Mouse (Mus musculus): ENCODE data around the gene Abca3. TPM values are rescaled to one million over a fixed set of nuclear protein-coding genes. Genes with fewer than 3 reads are reported as not detected.

Abca3 gene
- polyA plus RNA-seq, 1 experiment from 2014 or later = 4.8 TPM

DNA sequence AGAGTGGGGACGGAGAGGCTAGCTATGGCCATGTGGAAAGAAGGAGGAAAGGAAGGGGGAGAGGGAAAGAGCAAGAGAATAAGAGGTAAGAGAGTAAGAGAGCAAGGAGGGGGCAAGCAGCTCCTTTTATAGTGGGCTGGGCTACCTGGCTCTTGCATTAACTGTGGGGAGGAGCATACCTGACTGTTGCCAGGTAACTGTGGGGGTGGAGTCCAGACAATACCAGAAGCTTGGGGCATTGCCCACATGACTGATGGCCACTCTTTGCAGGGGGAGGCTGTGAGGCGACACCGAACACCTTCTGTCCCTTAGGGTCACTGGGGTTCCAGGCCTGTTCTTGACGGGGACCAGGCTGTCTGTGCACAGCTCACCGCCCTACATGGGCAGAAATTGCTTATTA, 37.0 kb downstream of the Abca3 start:
- 77% methylated on average over 5 of the region's 5 CpGs for WGBS
- no peaks in the 10 kb centered on the region for H3K4me1 ChIP-seq (replicated peaks)
- no peaks in the 10 kb centered on the region for H3K9me3 ChIP-seq
- no peak overlapping the region for H3K4me2 ChIP-seq
- H3K36me3 ChIP-seq = 0 out of 2 replicates have a peak, but pooled peaks cover 2% of the 10 kb centered on the region
- H3K4me3 ChIP-seq (replicated peaks) = no peak overlapping the region
- peaks cover 5% of the 10 kb centered on the region; the same call in 1 of the 2 replicates for H3K27me3 ChIP-seq
- no peak for ATAC-seq (ENCODE audit: insufficient number of reproducible peaks, insufficient read depth, low FRiP score, low TSS enrichment, low read depth)
- no peak overlapping the region for H3K27ac ChIP-seq
- H3K9ac ChIP-seq (replicated peaks) = no peak overlapping the region

DNA sequence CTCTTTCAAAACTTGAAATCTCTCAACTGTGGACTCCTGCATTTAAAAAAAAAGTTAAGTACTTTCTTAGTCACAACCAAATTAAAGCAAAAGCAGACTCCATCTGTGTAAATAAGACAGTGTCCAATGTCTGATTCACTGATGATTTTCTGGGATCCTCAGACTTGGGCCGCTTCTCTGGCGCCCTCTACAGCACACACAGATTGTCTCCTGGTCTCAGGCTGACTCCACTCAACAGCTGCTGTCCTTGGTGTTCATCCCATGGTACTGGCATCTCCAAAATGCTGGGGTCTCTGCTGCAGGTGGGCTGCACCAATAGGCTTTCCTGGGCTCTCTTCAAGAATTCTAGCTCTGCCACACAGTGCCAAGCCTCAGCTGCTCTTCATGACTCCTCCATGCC, 38.1 kb downstream of the Abca3 start:
- no peak overlapping the region for H3K4me2 ChIP-seq
- no peak for ATAC-seq (ENCODE audit: insufficient number of reproducible peaks, insufficient read depth, low FRiP score, low TSS enrichment, low read depth)
- H3K9me3 ChIP-seq = no peaks in the 10 kb centered on the region
- no peak overlapping the region for H3K9ac ChIP-seq (replicated peaks)
- H3K27me3 ChIP-seq = peaks cover 5% of the 10 kb centered on the region; the same call in 1 of the 2 replicates
- WGBS = 6% methylated on average over 2 of the region's 2 CpGs
- no peaks in the 10 kb centered on the region for H3K4me1 ChIP-seq (replicated peaks)
- H3K36me3 ChIP-seq = 0 out of 2 replicates have a peak, but pooled peaks cover 2% of the 10 kb centered on the region
- no peak overlapping the region for H3K4me3 ChIP-seq (replicated peaks)
- H3K27ac ChIP-seq = no peak overlapping the region

DNA sequence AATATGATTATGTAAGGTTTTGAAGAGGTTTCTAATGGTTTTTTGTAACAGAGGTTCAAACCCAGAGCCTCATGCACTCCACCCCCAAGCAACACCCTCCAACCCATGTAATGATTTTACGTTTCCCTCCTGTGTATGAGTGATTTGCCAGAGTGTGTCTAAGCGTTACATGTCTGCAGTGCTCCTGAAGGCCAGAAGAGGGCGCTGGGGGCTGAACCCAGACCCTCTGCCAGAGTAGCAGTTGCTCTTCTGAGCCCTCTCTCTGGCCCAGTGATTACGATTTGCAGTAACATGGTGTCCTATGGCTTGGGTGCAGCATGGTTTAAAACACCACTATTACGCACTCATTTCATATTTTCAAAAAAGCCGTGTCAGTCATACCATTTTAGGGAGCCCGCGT, 39.4 kb downstream of the Abca3 start:
- ATAC-seq (ENCODE audit: insufficient number of reproducible peaks, insufficient read depth, low FRiP score, low TSS enrichment, low read depth) = no peak
- Histone ChIP-seq H3K4me2 (no peak overlapping the region), H3K27me3 (peaks cover 5% of the 10 kb centered on the region; the same call in 1 of the 2 replicates), H3K4me3 (replicated peaks) (no peak overlapping the region), H3K9me3 (no peaks in the 10 kb centered on the region), H3K4me1 (replicated peaks) (no peaks in the 10 kb centered on the region), H3K27ac (no peak overlapping the region), H3K36me3 (0 out of 2 replicates have a peak, but pooled peaks cover 2% of the 10 kb centered on the region), H3K9ac (replicated peaks) (no peak overlapping the region)
- 62% methylated on average over 8 of the region's 8 CpGs for WGBS

DNA sequence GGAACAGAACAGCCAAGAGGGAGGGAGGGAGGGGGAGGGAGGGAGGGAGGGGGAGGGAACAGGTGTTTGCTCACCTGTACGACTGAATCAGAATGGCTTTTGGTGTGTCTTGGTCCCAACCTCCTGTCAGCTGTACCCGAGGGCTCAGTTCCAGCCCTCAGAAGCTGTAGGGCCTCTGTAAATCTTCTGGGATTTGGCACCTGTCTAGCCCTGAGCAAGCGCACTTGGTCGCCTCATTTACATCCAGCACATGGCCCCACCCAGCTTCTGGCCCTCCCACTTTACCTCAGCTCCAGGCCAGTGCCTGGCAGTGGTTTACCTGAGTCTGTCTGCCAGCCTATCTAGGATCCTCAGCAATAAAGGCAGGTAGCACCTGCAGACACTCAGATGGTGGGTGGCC, 41.8 kb downstream of the Abca3 start:
- 18% methylated on average over 4 of the region's 4 CpGs for WGBS
- Histone ChIP-seq H3K9ac (replicated peaks) (no peak overlapping the region), H3K4me3 (replicated peaks) (no peak overlapping the region), H3K36me3 (0 out of 2 replicates have a peak, but pooled peaks cover 2% of the 10 kb centered on the region), H3K27ac (no peak overlapping the region), H3K4me1 (replicated peaks) (no peaks in the 10 kb centered on the region), H3K27me3 (peaks cover 4% of the 10 kb centered on the region; the same call in 1 of the 2 replicates), H3K9me3 (no peaks in the 10 kb centered on the region), H3K4me2 (no peak overlapping the region)
- ATAC-seq (ENCODE audit: insufficient number of reproducible peaks, insufficient read depth, low FRiP score, low TSS enrichment, low read depth) = no peak

DNA sequence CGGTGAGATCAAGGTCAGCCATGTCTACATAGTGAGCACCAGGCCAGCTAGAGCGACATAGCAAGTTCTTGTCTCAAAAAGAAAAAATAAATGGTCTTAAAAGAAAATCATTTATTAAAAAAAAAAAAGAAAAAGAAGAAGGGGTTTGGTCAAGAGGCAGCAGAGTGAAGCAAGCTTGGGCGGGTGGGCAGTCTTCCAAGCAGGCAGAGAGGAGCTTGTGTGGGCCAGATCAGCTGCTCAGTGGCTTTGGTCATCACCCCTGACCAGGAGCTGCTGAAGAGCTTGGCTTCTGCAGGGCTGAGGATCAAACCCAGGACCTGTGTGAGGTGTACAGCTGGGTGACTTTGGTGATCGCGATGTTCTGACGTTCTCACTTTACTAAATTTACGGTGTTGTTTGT, 42.7 kb downstream of the Abca3 start:
- no peak overlapping the region for H3K4me2 ChIP-seq
- H3K4me3 ChIP-seq (replicated peaks) = no peak overlapping the region
- no peak for ATAC-seq (ENCODE audit: insufficient number of reproducible peaks, insufficient read depth, low FRiP score, low TSS enrichment, low read depth)
- no peaks in the 10 kb centered on the region; the same call in 1 of the 2 replicates for H3K27me3 ChIP-seq
- 0 out of 2 replicates have a peak, but pooled peaks cover 2% of the 10 kb centered on the region for H3K36me3 ChIP-seq
- H3K9me3 ChIP-seq = no peaks in the 10 kb centered on the region
- 85% methylated on average over 7 of the region's 7 CpGs for WGBS
- no peak overlapping the region for H3K9ac ChIP-seq (replicated peaks)
- no peak overlapping the region for H3K27ac ChIP-seq
- H3K4me1 ChIP-seq (replicated peaks) = no peaks in the 10 kb centered on the region

DNA sequence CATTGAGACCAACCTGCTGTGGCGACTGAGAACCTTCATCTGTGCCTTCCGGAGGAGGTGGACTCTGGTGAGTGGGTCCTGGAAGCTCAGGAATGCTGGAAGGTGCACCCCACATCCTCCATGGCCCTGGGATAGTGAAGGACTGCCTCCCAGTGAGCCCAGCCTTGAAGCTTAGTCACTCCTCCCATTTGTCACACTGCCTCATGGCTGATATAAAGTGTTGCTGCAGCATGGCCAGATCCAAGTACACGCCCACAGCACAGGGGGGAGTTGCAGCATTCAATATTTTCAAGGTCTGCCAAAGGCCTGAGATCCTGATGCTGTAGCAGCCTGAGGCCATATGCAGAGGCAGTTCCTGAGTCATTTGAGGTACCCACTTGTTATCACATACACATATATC, 50.6 kb downstream of the Abca3 start:
- H3K4me3 ChIP-seq (replicated peaks) = no peak overlapping the region
- no peak overlapping the region for H3K27ac ChIP-seq
- no peaks in the 10 kb centered on the region for H3K4me1 ChIP-seq (replicated peaks)
- H3K9me3 ChIP-seq = no peaks in the 10 kb centered on the region
- ATAC-seq (ENCODE audit: insufficient number of reproducible peaks, insufficient read depth, low FRiP score, low TSS enrichment, low read depth) = no peak
- WGBS = 79% methylated on average over 3 of the region's 3 CpGs
- H3K36me3 ChIP-seq = 0 out of 2 replicates have a peak, but pooled peaks cover 5% of the 10 kb centered on the region
- no peak overlapping the region for H3K9ac ChIP-seq (replicated peaks)
- H3K4me2 ChIP-seq = no peak overlapping the region
- H3K27me3 ChIP-seq = no peaks in the 10 kb centered on the region

DNA sequence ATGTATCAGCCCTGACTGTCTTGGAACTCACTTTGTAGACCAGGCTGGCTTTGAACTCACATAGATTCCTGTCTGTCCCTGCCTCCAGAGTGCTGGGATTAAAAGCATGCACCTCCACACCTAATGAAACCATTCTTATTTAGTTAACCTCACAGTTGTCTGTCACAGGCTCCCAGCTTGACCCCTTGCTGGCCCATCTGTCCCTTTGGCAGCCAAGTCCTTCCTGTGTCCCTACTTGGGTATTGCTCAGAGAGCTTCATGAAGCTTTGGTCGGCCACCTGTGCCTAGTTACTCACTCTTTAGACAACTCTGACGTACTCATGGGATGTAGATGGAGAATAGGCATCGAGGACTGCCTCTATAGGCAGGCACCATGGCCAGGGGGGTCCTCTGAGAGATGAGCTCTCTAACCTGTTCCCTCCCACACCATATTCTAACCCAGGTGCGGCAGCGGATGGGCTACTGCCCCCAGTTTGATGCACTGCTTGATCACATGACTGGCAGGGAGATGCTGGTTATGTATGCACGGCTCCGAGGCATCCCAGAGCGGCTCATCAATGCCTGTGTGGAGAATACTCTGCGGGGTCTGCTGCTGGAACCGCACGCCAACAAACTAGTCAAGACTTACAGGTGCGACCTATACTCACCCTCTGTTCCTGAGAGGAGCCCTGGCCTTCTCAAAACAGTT, 55.5 kb downstream of the Abca3 start:
- Histone ChIP-seq H3K27me3 (no peaks in the 10 kb centered on the region), H3K4me3 (replicated peaks) (no peak overlapping the region), H3K4me1 (replicated peaks) (no peaks in the 10 kb centered on the region), H3K4me2 (no peak overlapping the region), H3K9me3 (no peaks in the 10 kb centered on the region), H3K9ac (replicated peaks) (no peak overlapping the region), H3K27ac (no peak overlapping the region), H3K36me3 (peaks cover 50% of the 10 kb centered on the region)
- WGBS = 90% methylated on average over 12 of the region's 12 CpGs
- no peak for ATAC-seq (ENCODE audit: insufficient number of reproducible peaks, insufficient read depth, low FRiP score, low TSS enrichment, low read depth)

DNA sequence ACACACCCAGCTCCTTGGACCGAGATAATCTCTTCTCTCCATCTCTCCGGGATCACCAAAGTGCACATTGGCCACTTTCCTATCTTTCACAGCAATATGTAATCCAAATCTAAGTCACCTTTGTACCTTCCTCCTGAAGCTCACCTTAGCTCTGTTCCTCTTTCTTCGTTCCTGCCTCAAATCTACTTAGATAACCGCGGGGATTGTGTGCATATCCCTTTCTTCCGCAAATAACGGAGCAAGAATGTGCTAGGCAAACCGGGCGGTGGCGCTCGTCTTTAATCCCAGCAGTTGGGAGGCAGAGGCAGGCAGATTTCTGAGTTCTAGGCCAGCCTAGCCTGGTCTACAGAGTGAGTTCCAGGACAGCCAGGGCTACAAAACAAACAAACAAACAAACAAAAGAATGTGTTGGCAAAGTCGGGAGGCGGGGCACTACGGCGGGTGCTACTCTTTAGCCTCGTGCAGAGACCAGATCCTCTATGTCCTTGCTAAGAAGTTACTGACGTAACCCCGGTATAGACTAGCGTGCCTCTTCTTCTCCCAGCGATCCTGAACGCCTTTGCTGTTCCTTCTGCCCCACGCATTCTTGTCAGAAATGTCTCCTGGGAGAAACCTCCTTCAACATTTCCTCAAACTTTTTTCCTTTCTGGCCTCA, 61.9 kb downstream of the Abca3 start:
- H3K9ac ChIP-seq (replicated peaks) = peak overlapping the region; percentile 93
- 38% methylated on average over 22 of the region's 22 CpGs for WGBS
- H3K36me3 ChIP-seq = peaks cover 54% of the 10 kb centered on the region
- peak overlapping the region; percentile 75 for H3K27ac ChIP-seq
- H3K9me3 ChIP-seq = no peaks in the 10 kb centered on the region
- H3K4me2 ChIP-seq = peak overlapping the region; percentile 96
- ATAC-seq (ENCODE audit: insufficient number of reproducible peaks, insufficient read depth, low FRiP score, low TSS enrichment, low read depth) = no peak
- peaks cover 24% of the 10 kb centered on the region for H3K4me1 ChIP-seq (replicated peaks)
- no peaks in the 10 kb centered on the region for H3K27me3 ChIP-seq
- peak overlapping the region; percentile 88 for H3K4me3 ChIP-seq (replicated peaks)

DNA sequence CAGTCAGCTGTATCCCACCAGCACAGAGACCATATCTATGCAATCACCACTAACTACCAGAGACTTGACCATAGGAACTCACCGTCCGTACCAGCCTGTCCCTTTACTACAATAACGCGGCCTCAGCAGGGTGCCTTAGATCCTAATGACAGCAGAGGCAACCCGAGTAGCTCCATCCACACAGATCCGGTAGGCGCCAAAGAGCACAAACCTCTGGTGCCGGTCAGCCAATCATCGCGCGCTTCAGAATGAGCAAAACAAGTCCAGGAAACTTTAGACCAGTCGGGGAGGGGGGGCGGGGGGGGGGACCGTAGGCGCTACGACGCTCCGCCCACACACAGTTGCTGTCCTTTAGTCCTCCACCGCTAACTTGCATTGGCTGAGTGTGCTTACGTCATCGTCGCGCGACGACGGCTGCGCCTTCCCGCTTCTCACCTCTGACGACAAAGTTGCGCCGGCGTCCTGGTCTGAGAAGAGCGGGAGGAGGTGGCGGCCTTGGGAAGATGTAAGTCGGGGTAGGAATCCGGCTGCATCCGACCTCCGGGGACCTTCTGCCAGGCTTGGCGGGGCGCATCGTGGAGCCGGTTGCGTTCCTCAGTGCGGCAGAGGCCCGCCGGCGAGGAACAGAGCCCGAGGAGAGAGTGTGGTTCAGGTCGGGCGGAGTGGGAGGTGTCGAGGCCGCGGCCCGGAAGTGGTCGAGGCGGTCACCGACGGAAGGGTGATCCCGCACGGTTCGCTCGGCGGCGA, 62.7 kb downstream of the Abca3 start, which contains the start of gene Rnps1:
Gene Rnps1 (plus strand): TSS at position 336 of the 747 bp plus-strand sequence.
- H3K4me1 ChIP-seq (replicated peaks) = peaks cover 24% of the 10 kb centered on the region
- WGBS = under 1% methylated on average over 63 of the region's 64 CpGs
- H3K27me3 ChIP-seq = no peaks in the 10 kb centered on the region
- no peaks in the 10 kb centered on the region for H3K9me3 ChIP-seq
- H3K4me3 ChIP-seq (replicated peaks) = peak within 1 kb of the TSS; percentile 88
- H3K36me3 ChIP-seq = peaks cover 54% of the 10 kb centered on the region
- peak within 1 kb of the TSS; percentile 93 for H3K9ac ChIP-seq (replicated peaks)
- H3K27ac ChIP-seq = peak within 1 kb of the TSS; percentile 95
- H3K4me2 ChIP-seq = peak within 1 kb of the TSS; percentile 96
- ATAC-seq (ENCODE audit: insufficient number of reproducible peaks, insufficient read depth, low FRiP score, low TSS enrichment, low read depth) = peak; percentile 94

DNA sequence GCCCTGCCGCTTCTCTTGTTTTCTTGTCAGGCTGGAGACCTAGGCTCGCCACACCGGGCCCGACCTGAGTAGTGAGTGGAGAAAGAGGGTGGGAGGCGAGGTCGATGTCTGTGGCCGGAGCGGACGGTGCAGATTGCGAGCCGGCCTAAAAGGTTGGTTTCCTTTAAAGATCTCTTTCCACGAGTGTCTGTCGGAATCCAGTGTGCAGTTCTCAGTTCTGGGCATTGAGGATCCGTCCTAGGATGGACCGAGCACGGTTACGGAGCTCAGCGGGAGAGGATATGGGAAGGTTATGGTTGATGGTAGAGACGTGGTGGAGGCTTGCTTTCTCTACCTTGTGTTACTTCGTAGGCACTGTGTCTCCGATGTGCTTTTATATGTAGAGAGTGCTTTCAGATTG, 63.3 kb downstream of the Abca3 start:
- Histone ChIP-seq H3K4me2 (peak overlapping the region; percentile 96), H3K4me3 (replicated peaks) (peak overlapping the region; percentile 88), H3K9me3 (no peaks in the 10 kb centered on the region), H3K36me3 (peaks cover 54% of the 10 kb centered on the region), H3K9ac (replicated peaks) (peak overlapping the region; percentile 93), H3K27me3 (no peaks in the 10 kb centered on the region), H3K27ac (peak overlapping the region; percentile 95), H3K4me1 (replicated peaks) (peaks cover 24% of the 10 kb centered on the region)
- under 1% methylated on average over 21 of the region's 21 CpGs for WGBS
- ATAC-seq (ENCODE audit: insufficient number of reproducible peaks, insufficient read depth, low FRiP score, low TSS enrichment, low read depth) = no peak; the same call in 1 of the 2 replicates

Data from limb, embryonic 12.5 days (tissue).